Mouse (Mus musculus) small intestine, adult 2 months (tissue): Measurements from ENCODE around the gene Dleu7.

Experiments used
- CTCF ChIP-seq: fragments of 200-500 bp; IDR thresholded peaks from 2 replicates; pipeline ENCODE4 v1.5.1; 2012; ENCODE audit warnings: low read depth, mild to moderate bottlenecking, control low read depth, inconsistent platforms, low read length, moderate library complexity, mixed read lengths; ENCODE audit not compliant: insufficient replicate concordance, insufficient read length; ENCODE audit errors: extremely low read depth
- POLR2A ChIP-seq: fragments of 200-500 bp; IDR thresholded peaks from 2 replicates; pipeline ENCODE4 v1.6.1; 2012; ENCODE audit warnings: low read depth, mild to moderate bottlenecking, control low read depth, inconsistent platforms, low read length, moderate library complexity

DNA sequence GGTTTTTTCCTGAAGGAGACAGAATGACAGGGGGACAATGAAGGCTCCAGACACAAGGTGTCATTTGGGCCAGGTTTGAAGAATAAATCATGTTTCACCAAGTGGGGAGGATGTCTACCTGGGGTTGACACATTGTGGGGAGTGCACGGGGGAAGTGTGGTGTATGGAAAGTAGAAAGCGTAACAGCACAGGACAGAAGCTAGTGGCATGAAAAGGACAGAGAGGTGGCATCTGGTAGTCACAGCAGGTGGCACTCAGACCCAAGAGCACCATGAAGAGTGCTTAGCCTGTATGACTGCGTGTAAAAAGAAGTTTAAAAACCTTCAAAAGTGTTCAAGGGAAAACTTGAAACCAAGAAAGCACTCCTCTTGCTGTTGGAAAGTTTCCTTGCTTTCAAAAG is 42.8 kb downstream of the Dleu7 start:
- TF ChIP-seq CTCF (no peak), POLR2A (no peak)
